8 mouse cellular contexts compared by ENCODE assay signal in genomic region chr8:70729808-70730475, GRCm38 (mm10). TPM values are rescaled to one million over a fixed set of nuclear protein-coding genes. Genes with fewer than 3 reads are reported as not detected.
DNase-seq lines count a peak whose midpoint lies in the region; ATAC-seq lines count a peak whose summit lies in the region.

No protein-coding gene starts in this region.

- peak overlapping the region; percentile 21; the same call in 1 of the 2 replicates for H3K9ac ChIP-seq in heart, embryonic 15.5 days
- no peak overlapping the region for H3K9ac ChIP-seq in hindbrain, embryonic 11.5 days (ENCODE audit: low read depth, low read length)
- no peak overlapping the region for H3K9ac ChIP-seq in stomach, embryonic 14.5 days (replicated peaks; ENCODE audit: low read depth, low read length)

- intact Hi-C loops in heart, postnatal 36 days (cut with DNase I): no loop called here

- H3K27me3 ChIP-seq in heart, embryonic 15.5 days: peaks cover 72% of the 10 kb centered on the region
- H3K27me3 ChIP-seq in hindbrain, embryonic 11.5 days (ENCODE audit: control insufficient read depth, insufficient read depth, low read length): peaks cover 32% of the 10 kb centered on the region
- 0 out of 2 replicates have a peak, but pooled peaks cover 4% of the 10 kb centered on the region for H3K27me3 ChIP-seq in stomach, embryonic 14.5 days (ENCODE audit: control insufficient read depth, insufficient read depth, low read length)

- no peak for ATAC-seq in heart, embryonic 15.5 days (replicated peaks; ENCODE audit: insufficient number of reproducible peaks, insufficient read depth, low FRiP score, low read depth)
- ATAC-seq in hindbrain, embryonic 11.5 days (ENCODE audit: low FRiP score): no peak
- ATAC-seq in stomach, embryonic 14.5 days (ENCODE audit: insufficient number of reproducible peaks, insufficient read depth, low FRiP score, low read depth): 0 out of 2 replicates have a peak, but pooled peaks have one; percentile 54

- DNase-seq in heart, postnatal 36 days: no peak
- DNase-seq in R1 (ENCODE audit: low read depth, low spot score): peak; percentile 83
- DNase-seq in hindbrain, embryonic 11.5 days (ENCODE audit: low spot score): peak; percentile 43
- peak; percentile 50 for DNase-seq in lung, postnatal 36 days
- DNase-seq in cerebellum, adult 9-10 months: no peak
- no peak for DNase-seq in layer of hippocampus, adult 8-10 months (ENCODE audit: low spot score in 2 of 2)

- WGBS in heart, embryonic 15.5 days: 3% methylated on average over 34 of the region's 34 CpGs
- 5% methylated on average over 34 of the region's 34 CpGs for WGBS in hindbrain, embryonic 11.5 days
- WGBS in stomach, embryonic 14.5 days: 4% methylated on average over 34 of the region's 34 CpGs

- H3K4me3 ChIP-seq in heart, embryonic 15.5 days: peak overlapping the region; percentile 37
- H3K4me3 ChIP-seq in hindbrain, embryonic 11.5 days (ENCODE audit: low read depth, low read length): no peak overlapping the region
- peak overlapping the region; percentile 20; the same call in 1 of the 2 replicates for H3K4me3 ChIP-seq in stomach, embryonic 14.5 days (ENCODE audit: low read depth, low read length)

- H3K4me2 ChIP-seq in heart, embryonic 15.5 days: peak overlapping the region; percentile 60
- peak overlapping the region; percentile 24 for H3K4me2 ChIP-seq in hindbrain, embryonic 11.5 days (replicated peaks; ENCODE audit: low read depth, low read length)
- peak overlapping the region; percentile 39 for H3K4me2 ChIP-seq in stomach, embryonic 14.5 days (replicated peaks; ENCODE audit: low read depth, low read length)

- peaks cover 6% of the 10 kb centered on the region for H3K4me1 ChIP-seq in heart, embryonic 15.5 days (replicated peaks)
- H3K4me1 ChIP-seq in hindbrain, embryonic 11.5 days (replicated peaks; ENCODE audit: control insufficient read depth, insufficient read depth, low read length): no peaks in the 10 kb centered on the region; the same call in 1 of the 2 replicates
- no peaks in the 10 kb centered on the region for H3K4me1 ChIP-seq in stomach, embryonic 14.5 days (ENCODE audit: control insufficient read depth, insufficient read depth, low read length)

- H3K36me3 ChIP-seq in heart, embryonic 15.5 days: no peaks in the 10 kb centered on the region
- no peaks in the 10 kb centered on the region for H3K36me3 ChIP-seq in hindbrain, embryonic 11.5 days (ENCODE audit: control insufficient read depth, insufficient read depth, low read length)
- H3K36me3 ChIP-seq in stomach, embryonic 14.5 days (ENCODE audit: control insufficient read depth, insufficient read depth, low read length): no peaks in the 10 kb centered on the region

- H3K27ac ChIP-seq in heart, embryonic 15.5 days: no peak overlapping the region
- no peak overlapping the region for H3K27ac ChIP-seq in hindbrain, embryonic 11.5 days (ENCODE audit: low read depth, low read length)
- H3K27ac ChIP-seq in stomach, embryonic 14.5 days (ENCODE audit: low read length): no peak overlapping the region

- H3K9me3 ChIP-seq in heart, embryonic 15.5 days (replicated peaks): no peaks in the 10 kb centered on the region
- H3K9me3 ChIP-seq in hindbrain, embryonic 11.5 days (ENCODE audit: control insufficient read depth, low read length): no peaks in the 10 kb centered on the region
- no peaks in the 10 kb centered on the region for H3K9me3 ChIP-seq in stomach, embryonic 14.5 days (ENCODE audit: control insufficient read depth, low read depth, low read length)

RNA-seq across cellular contexts. Expression of gene Pde4c, which starts 6.4 kb away (rescaled TPM):
- 0.19 and 0.32 TPM in 2 replicates for polyA plus RNA-seq in heart, embryonic 15.5 days (2015; fragmentation: Nextera tagmentation; extraction: Ambion mirVana)
- 1 to 10 TPM; 2.0 to 3.7 TPM for total RNA-seq in heart, postnatal 36 days (2021)
- polyA plus RNA-seq in hindbrain, embryonic 11.5 days (2014; fragmentation: Nextera tagmentation; extraction: Ambion mirVana): 0.09 TPM in 1 of 2 replicates, not detected in the other
- 0.29 and 0.32 TPM in 2 replicates for polyA plus RNA-seq in stomach, embryonic 14.5 days (2014; fragmentation: Nextera tagmentation; extraction: Ambion mirVana)
- total RNA-seq in layer of hippocampus, adult 8-10 months (2022): 1 to 10 TPM; 1.1 to 2.9 (median 1.5) TPM

RNA-seq across cellular contexts. Expression of gene Gm3336, which starts 11.6 kb away (rescaled TPM):
- not detected in 2 replicates for polyA plus RNA-seq in heart, embryonic 15.5 days (2015; fragmentation: Nextera tagmentation; extraction: Ambion mirVana)
- not detected for total RNA-seq in heart, postnatal 36 days (2021)
- polyA plus RNA-seq in hindbrain, embryonic 11.5 days (2014; fragmentation: Nextera tagmentation; extraction: Ambion mirVana): not detected in 2 replicates
- polyA plus RNA-seq in stomach, embryonic 14.5 days (2014; fragmentation: Nextera tagmentation; extraction: Ambion mirVana): 0.51 and 0.63 TPM in 2 replicates
- total RNA-seq in layer of hippocampus, adult 8-10 months (2022): not detected

RNA-seq across cellular contexts. Expression of gene Rab3a, which starts 24.5 kb away (rescaled TPM):
- 21.0 and 25.5 TPM in 2 replicates for polyA plus RNA-seq in heart, embryonic 15.5 days (2015; fragmentation: Nextera tagmentation; extraction: Ambion mirVana)
- total RNA-seq in heart, postnatal 36 days (2021): 10 to 100 TPM; 45.0 to 49.3 TPM
- 91.5 and 94.3 TPM in 2 replicates for polyA plus RNA-seq in hindbrain, embryonic 11.5 days (2014; fragmentation: Nextera tagmentation; extraction: Ambion mirVana)
- 27.0 and 28.7 TPM in 2 replicates for polyA plus RNA-seq in stomach, embryonic 14.5 days (2014; fragmentation: Nextera tagmentation; extraction: Ambion mirVana)
- total RNA-seq in layer of hippocampus, adult 8-10 months (2022): 100 to 1,000 TPM; 732 to 771 (median 756) TPM

RNA-seq across cellular contexts. Expression of gene Iqcn, which starts 26.7 kb away (rescaled TPM):
- polyA plus RNA-seq in heart, embryonic 15.5 days (2015; fragmentation: Nextera tagmentation; extraction: Ambion mirVana): 0.04 TPM in 2 replicates
- total RNA-seq in heart, postnatal 36 days (2021): under 1 TPM in 1 of 2 experiments, not detected in 1; 0.06 TPM
- 0.03 and 0.14 TPM in 2 replicates for polyA plus RNA-seq in hindbrain, embryonic 11.5 days (2014; fragmentation: Nextera tagmentation; extraction: Ambion mirVana)
- 0.06 and 0.10 TPM in 2 replicates for polyA plus RNA-seq in stomach, embryonic 14.5 days (2014; fragmentation: Nextera tagmentation; extraction: Ambion mirVana)
- total RNA-seq in layer of hippocampus, adult 8-10 months (2022): under 1 TPM in 2 of 4 experiments, not detected in 2; 0.14 to 0.16 TPM

RNA-seq across cellular contexts. Expression of gene Mpv17l2, which starts 30.8 kb away (rescaled TPM):
- polyA plus RNA-seq in heart, embryonic 15.5 days (2015; fragmentation: Nextera tagmentation; extraction: Ambion mirVana): 43.0 and 45.2 TPM in 2 replicates
- 10 to 100 TPM; 28.0 to 30.8 TPM for total RNA-seq in heart, postnatal 36 days (2021)
- polyA plus RNA-seq in hindbrain, embryonic 11.5 days (2014; fragmentation: Nextera tagmentation; extraction: Ambion mirVana): 38.7 and 40.6 TPM in 2 replicates
- 42.8 and 43.1 TPM in 2 replicates for polyA plus RNA-seq in stomach, embryonic 14.5 days (2014; fragmentation: Nextera tagmentation; extraction: Ambion mirVana)
- total RNA-seq in layer of hippocampus, adult 8-10 months (2022): 10 to 100 TPM; 30.3 to 38.5 (median 31.7) TPM

Comparison
In these comparisons a context has a peak if more than half of its experiments do, and no peak if none do; other contexts are left out.
1. DNase-seq: peak in R1 (single experiment), hindbrain, embryonic 11.5 days (single experiment) and lung, postnatal 36 days (single experiment); none in heart, postnatal 36 days (0 of 2), cerebellum, adult 9-10 months (single experiment) and layer of hippocampus, adult 8-10 months (0 of 2).
2. Peak in every context shown above with its lines, with median percentiles within 50 percentile points of each other: H3K4me2 ChIP-seq.